ENCODE assay signal across 17 mouse cellular contexts in the genomic region with DNA sequence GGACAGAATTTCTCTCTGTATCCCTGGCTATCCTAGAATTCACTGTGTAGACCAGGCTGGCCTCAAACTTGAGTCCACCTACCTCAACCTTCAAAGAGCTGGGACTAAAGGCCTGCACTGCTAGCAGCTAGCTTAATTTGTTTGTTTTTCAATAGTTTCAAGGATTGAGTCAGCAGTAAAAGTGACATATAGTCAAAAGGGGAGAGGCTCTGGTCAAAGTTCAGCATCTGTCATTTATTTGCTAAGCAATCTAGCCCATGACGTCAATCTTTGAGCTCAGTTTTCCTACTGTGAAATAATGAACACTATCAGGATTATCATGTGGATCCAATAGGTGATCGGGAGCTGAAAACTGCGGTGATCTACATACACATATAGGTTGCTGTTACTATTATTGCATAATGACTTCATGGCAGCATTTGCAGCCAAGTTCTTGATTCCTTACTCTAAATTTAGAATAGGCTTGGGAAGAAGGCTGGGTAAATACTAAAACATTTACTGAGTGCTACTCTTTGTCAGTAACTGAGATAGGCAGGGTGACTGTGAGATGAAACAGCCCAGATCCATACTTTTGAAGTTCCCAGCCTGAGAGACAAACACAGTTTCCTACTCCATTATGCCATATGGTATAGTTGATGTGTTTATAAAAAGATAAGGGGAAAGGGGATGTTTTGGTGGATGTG. TPM values are rescaled to one million over a fixed set of nuclear protein-coding genes. Genes with fewer than 3 reads are reported as not detected.
DNase-seq lines count a peak whose midpoint lies in the region; ATAC-seq and TF ChIP-seq lines count a peak whose summit lies in the region.
"Had no signal": no experiment of that assay in that cellular context is flagged by ENCODE, and none has a peak within 500 bp of the region (broad histone marks: within the 10 kb centered on the region; RNA-seq: fewer than 3 reads in every experiment).

No protein-coding gene starts in this region.

- H3K27ac ChIP-seq in heart, adult 2 months: peak overlapping the region; percentile 51
- no peak overlapping the region for H3K27ac ChIP-seq in heart, embryonic 11.5 days (ENCODE audit: low read depth, low read length)
- peak overlapping the region; percentile 44; the same call in 1 of the 2 replicates for H3K27ac ChIP-seq in lung, postnatal 0 days (ENCODE audit: low read length)
- H3K27ac ChIP-seq in intestine, embryonic 15.5 days: no peak overlapping the region
- H3K27ac ChIP-seq: embryonic facial prominence, embryonic 13.5 days; forebrain, embryonic 12.5 days; hindbrain, embryonic 15.5 days; limb, embryonic 12.5 days; neural tube, embryonic 12.5 days had no signal

- no peaks in the 10 kb centered on the region for H3K79me2 ChIP-seq in heart, adult 2 months (replicated peaks; ENCODE audit: control insufficient read depth, insufficient read depth, low read length)

- DNase-seq in heart, adult 2 months: no peak
- DNase-seq in lung, postnatal 0 days (ENCODE audit: low spot score): peak; percentile 82
- DNase-seq in lung, adult 18-20 months: no peak
- no peak for DNase-seq in B cell, adult 2 months
- DNase-seq in adrenal gland, postnatal 4 days (ENCODE audit: low spot score in 2 of 2): no peak
- DNase-seq: cerebellum, postnatal 36 days; gastrocnemius, postnatal 14 days; kidney, postnatal 36 days; lung, postnatal 36 days had no signal

- H3K9ac ChIP-seq in heart, adult 2 months (ENCODE audit: low read depth, low read length): no peak overlapping the region
- no peak overlapping the region for H3K9ac ChIP-seq in heart, embryonic 11.5 days (ENCODE audit: low read depth, low read length)
- H3K9ac ChIP-seq in lung, postnatal 0 days (replicated peaks; ENCODE audit: low read depth): no peak overlapping the region
- no peak overlapping the region for H3K9ac ChIP-seq in intestine, embryonic 15.5 days
- H3K9ac ChIP-seq: embryonic facial prominence, embryonic 13.5 days; forebrain, embryonic 12.5 days; hindbrain, embryonic 15.5 days; limb, embryonic 12.5 days; neural tube, embryonic 12.5 days had no signal

- no peak for ATAC-seq in heart, embryonic 11.5 days (replicated peaks; ENCODE audit: insufficient number of reproducible peaks, low FRiP score, low TSS enrichment)
- no peak for ATAC-seq in lung, postnatal 0 days
- ATAC-seq in intestine, embryonic 15.5 days: peak; percentile 45
- ATAC-seq: midbrain, embryonic 16.5 days had no signal

- no peak overlapping the region for H3K4me3 ChIP-seq in heart, adult 2 months
- no peak overlapping the region for H3K4me3 ChIP-seq in heart, embryonic 11.5 days (ENCODE audit: low read depth, low read length)
- no peak overlapping the region for H3K4me3 ChIP-seq in lung, postnatal 0 days (ENCODE audit: low read depth, low read length)
- no peak overlapping the region for H3K4me3 ChIP-seq in intestine, embryonic 15.5 days (replicated peaks)
- H3K4me3 ChIP-seq: embryonic facial prominence, embryonic 13.5 days; forebrain, embryonic 12.5 days; hindbrain, embryonic 15.5 days; limb, embryonic 12.5 days; neural tube, embryonic 12.5 days had no signal

- peaks cover 15% of the 10 kb centered on the region for H3K4me1 ChIP-seq in heart, adult 2 months (ENCODE audit: control insufficient read depth, insufficient read depth, low read length)
- H3K4me1 ChIP-seq in heart, embryonic 11.5 days (ENCODE audit: control insufficient read depth, insufficient read depth, low read length): peaks cover 20% of the 10 kb centered on the region
- H3K4me1 ChIP-seq in lung, postnatal 0 days (ENCODE audit: insufficient read depth, low read depth, low read length): peaks cover 9% of the 10 kb centered on the region; the same call in 1 of the 2 replicates
- H3K4me1 ChIP-seq in intestine, embryonic 15.5 days (replicated peaks): peaks cover 11% of the 10 kb centered on the region
- H3K4me1 ChIP-seq: embryonic facial prominence, embryonic 13.5 days; forebrain, embryonic 12.5 days; hindbrain, embryonic 15.5 days; limb, embryonic 12.5 days; neural tube, embryonic 12.5 days had no signal

- TF ChIP-seq EP300 in heart, adult 2 months (IDR thresholded peaks at IDR 0.05; ENCODE audit: insufficient read depth, low read depth, low read length): no peak
- TF ChIP-seq EP300 in lung, postnatal 0 days (IDR thresholded peaks at IDR 0.05): peak; percentile 51

- H3K27me3 ChIP-seq in heart, adult 2 months (ENCODE audit: control insufficient read depth, insufficient read depth, low read length): no peaks in the 10 kb centered on the region
- H3K27me3 ChIP-seq in heart, embryonic 11.5 days (ENCODE audit: control insufficient read depth, insufficient read depth, low read length): no peaks in the 10 kb centered on the region
- no peaks in the 10 kb centered on the region for H3K27me3 ChIP-seq in lung, postnatal 0 days (replicated peaks; ENCODE audit: insufficient read depth, low read length)
- H3K27me3 ChIP-seq in intestine, embryonic 15.5 days (replicated peaks): no peaks in the 10 kb centered on the region
- H3K27me3 ChIP-seq: embryonic facial prominence, embryonic 13.5 days; forebrain, embryonic 12.5 days; hindbrain, embryonic 15.5 days; limb, embryonic 12.5 days; neural tube, embryonic 12.5 days had no signal

- TF ChIP-seq CTCF in heart, adult 2 months (IDR thresholded peaks at IDR 0.05): no peak
- no peak for TF ChIP-seq CTCF in lung, postnatal 0 days (IDR thresholded peaks at IDR 0.05)

- H3K4me2 ChIP-seq in heart, embryonic 11.5 days: no peak overlapping the region
- no peak overlapping the region for H3K4me2 ChIP-seq in lung, postnatal 0 days (replicated peaks; ENCODE audit: low read depth, low read length)
- H3K4me2 ChIP-seq in intestine, embryonic 15.5 days (replicated peaks): no peak overlapping the region
- H3K4me2 ChIP-seq: embryonic facial prominence, embryonic 13.5 days; forebrain, embryonic 12.5 days; hindbrain, embryonic 15.5 days; limb, embryonic 12.5 days; neural tube, embryonic 12.5 days had no signal

- no peaks in the 10 kb centered on the region; the same call in 1 of the 2 replicates for H3K36me3 ChIP-seq in heart, adult 2 months (ENCODE audit: control insufficient read depth, insufficient read depth, low read length)
- H3K36me3 ChIP-seq in heart, embryonic 11.5 days (ENCODE audit: control insufficient read depth, insufficient read depth, low read length): no peaks in the 10 kb centered on the region
- no peaks in the 10 kb centered on the region for H3K36me3 ChIP-seq in lung, postnatal 0 days (ENCODE audit: insufficient read depth, low read length)
- no peaks in the 10 kb centered on the region for H3K36me3 ChIP-seq in intestine, embryonic 15.5 days
- H3K36me3 ChIP-seq: embryonic facial prominence, embryonic 13.5 days; forebrain, embryonic 12.5 days; hindbrain, embryonic 15.5 days; limb, embryonic 12.5 days; neural tube, embryonic 12.5 days had no signal

- 53% methylated on average over 3 of the region's 3 CpGs for WGBS in heart, adult 2 months
- WGBS in heart, embryonic 11.5 days (ENCODE audit: insufficient replicate concordance): 36% methylated on average over 3 of the region's 3 CpGs
- WGBS in lung, postnatal 0 days: 52% methylated on average over 3 of the region's 3 CpGs
- WGBS in intestine, embryonic 15.5 days: 50% methylated on average over 3 of the region's 3 CpGs

- no peaks in the 10 kb centered on the region for H3K9me3 ChIP-seq in heart, embryonic 11.5 days (replicated peaks; ENCODE audit: control insufficient read depth, low read length)
- no peaks in the 10 kb centered on the region for H3K9me3 ChIP-seq in lung, postnatal 0 days (ENCODE audit: low read length)
- H3K9me3 ChIP-seq in intestine, embryonic 15.5 days: no peaks in the 10 kb centered on the region
- H3K9me3 ChIP-seq: embryonic facial prominence, embryonic 13.5 days; forebrain, embryonic 12.5 days; hindbrain, embryonic 15.5 days; limb, embryonic 12.5 days; neural tube, embryonic 12.5 days had no signal

- intact Hi-C loops in heart, adult 2 months (cut with DNase I): no loop called here

- TF ChIP-seq POLR2A in heart, adult 2 months (IDR thresholded peaks at IDR 0.05; ENCODE audit: insufficient read depth, low read depth, low read length): no peak

RNA-seq across cellular contexts. Expression of a gene that starts 54.9 kb away (rescaled TPM):
- 10 to 100 TPM; 40.1 to 40.5 TPM for total RNA-seq in heart, adult 2 months (2021)
- 16.5 and 32.3 TPM in 2 replicates for polyA plus RNA-seq in heart, adult 2 months (2012; rRNA removed)
- polyA plus RNA-seq in heart, embryonic 11.5 days (2014; fragmentation: Nextera tagmentation; extraction: Ambion mirVana): 93.2 and 110 TPM in 2 replicates
- 75.1 and 82.2 TPM in 2 replicates for polyA plus RNA-seq in lung, postnatal 0 days (2015; fragmentation: Nextera tagmentation; extraction: Ambion mirVana)
- 113 and 125 TPM in 2 replicates for polyA plus RNA-seq in intestine, embryonic 15.5 days (2015; fragmentation: Nextera tagmentation; extraction: Ambion mirVana)
- 100 to 1,000 TPM; 116 to 122 TPM for total RNA-seq in adrenal gland, postnatal 4 days (2021)

Comparison
In these comparisons a context has a peak if more than half of its experiments do, and no peak if none do; other contexts are left out.
1. H3K27ac ChIP-seq: peak in heart, adult 2 months (single experiment) and lung, postnatal 0 days (single experiment); none in heart, embryonic 11.5 days (single experiment) and intestine, embryonic 15.5 days (single experiment).